Mouse (Mus musculus) cerebellum, adult 9-10 months (tissue): ENCODE data around the gene Ndel1.
"Not testable (repeated sequence)": the region's sequence is repeated elsewhere in the genome, so short reads cannot be mapped to it uniquely, and the experiment has no call there.

Experiments used
- DNase-seq: peaks from one replicate; pipeline ENCODE4 v3.0.0; 2022

The Ndel1 gene

GRCm38 (mm10) chr11:68839606-68840005 lies 32.1 kb downstream of the Ndel1 start:
- DNase-seq, result no peak

- DNase-seq, result no peak
Observed at GRCm38 (mm10) chr11:68835034-68835433, 36.6 kb downstream of the Ndel1 start.

GRCm38 (mm10) chr11:68833593-68833992 lies 38.1 kb downstream of the Ndel1 start:
- no peak for DNase-seq

GRCm38 (mm10) chr11:68832793-68833192 lies 38.9 kb downstream of the Ndel1 start:
- no peak for DNase-seq

GRCm38 (mm10) chr11:68831580-68831979 lies 40.1 kb downstream of the Ndel1 start:
- not testable (repeated sequence) for DNase-seq

GRCm38 (mm10) chr11:68826735-68827134 lies 44.9 kb downstream of the Ndel1 start:
- DNase-seq, result no peak

- DNase-seq, result no peak
Observed at GRCm38 (mm10) chr11:68822326-68822725, 49.3 kb downstream of the Ndel1 start.

- DNase-seq, result peak; percentile 70
Observed at GRCm38 (mm10) chr11:68819226-68819805, 52.3 kb downstream of the Ndel1 start.

- DNase-seq, result no peak
Observed at GRCm38 (mm10) chr11:68818416-68818815, 53.2 kb downstream of the Ndel1 start.

GRCm38 (mm10) chr11:68811881-68812577 lies 59.6 kb downstream of the Ndel1 start:
- DNase-seq, result no peak

GRCm38 (mm10) chr11:68807787-68808186 lies 63.9 kb downstream of the Ndel1 start:
- peak; percentile 82 for DNase-seq

- DNase-seq, result peak; percentile 65
Observed at GRCm38 (mm10) chr11:68805148-68805547, 66.5 kb downstream of the Ndel1 start.

- DNase-seq, result no peak
Observed at GRCm38 (mm10) chr11:68798258-68798657, 73.4 kb downstream of the Ndel1 start.

GRCm38 (mm10) chr11:68791794-68792193 lies 79.9 kb downstream of the Ndel1 start:
- no peak for DNase-seq

- no peak for DNase-seq
Observed at GRCm38 (mm10) chr11:68790720-68791119, 80.9 kb downstream of the Ndel1 start.

GRCm38 (mm10) chr11:68787222-68787621 lies 84.4 kb downstream of the Ndel1 start:
- peak; percentile 68 for DNase-seq

GRCm38 (mm10) chr11:68785813-68786212 lies 85.8 kb downstream of the Ndel1 start:
- no peak for DNase-seq

- DNase-seq, result no peak
Observed at GRCm38 (mm10) chr11:68782336-68782735, 89.3 kb downstream of the Ndel1 start.

- peak; percentile 36 for DNase-seq
Observed at GRCm38 (mm10) chr11:68780466-68781114, 91.1 kb downstream of the Ndel1 start.

GRCm38 (mm10) chr11:68779735-68780465 lies 91.8 kb downstream of the Ndel1 start:
- peak; percentile 55 for DNase-seq

- DNase-seq, result peak; percentile 57
Observed at GRCm38 (mm10) chr11:68778855-68779254, 92.8 kb downstream of the Ndel1 start.

- no peak for DNase-seq
Observed at GRCm38 (mm10) chr11:68777933-68778332, 93.7 kb downstream of the Ndel1 start.

GRCm38 (mm10) chr11:68776147-68776655 lies 95.5 kb downstream of the Ndel1 start:
- DNase-seq, result peak; percentile 53
